Mouse (Mus musculus) stomach, embryonic 14.5 days (tissue): Measurements from ENCODE around the gene Pik3r5. TPM values are rescaled to one million over a fixed set of nuclear protein-coding genes. Genes with fewer than 3 reads are reported as not detected.

Source experiments
- ATAC-seq: fragments of 200-750 bp; cut with Nextera tagmentation; 2 replicates; pipeline ENCODE4 v1.8.0; 2017; ENCODE audit warnings: low read depth, moderate TSS enrichment; ENCODE audit not compliant: insufficient number of reproducible peaks, insufficient read depth, low FRiP score
- H3K27ac ChIP-seq: fragments of 300-500 bp; sonication (generic); 2 replicates; pipeline ENCODE4 v1.5.1; 2014; ENCODE audit warnings: mild to moderate bottlenecking, low read length, moderate library complexity, mixed read lengths
- H3K27me3 ChIP-seq: fragments of 300-500 bp; sonication (generic); 2 replicates; pipeline ENCODE4 v1.6.1; 2014; ENCODE audit warnings: low read length, control low read depth, mixed read lengths; ENCODE audit not compliant: control insufficient read depth, insufficient read depth
- H3K36me3 ChIP-seq: fragments of 300-500 bp; sonication (generic); 2 replicates; pipeline ENCODE4 v1.6.1; 2014; ENCODE audit warnings: mild to moderate bottlenecking, control low read depth, low read length, moderate library complexity, mixed read lengths; ENCODE audit not compliant: control insufficient read depth, insufficient read depth
- H3K4me1 ChIP-seq: fragments of 300-500 bp; sonication (generic); 2 replicates; pipeline ENCODE4 v1.6.1; 2014; ENCODE audit warnings: low read length, control low read depth, mixed read lengths; ENCODE audit not compliant: control insufficient read depth, insufficient read depth
- H3K4me2 ChIP-seq: fragments of 300-500 bp; sonication (generic); replicated peaks from 2 replicates; pipeline ENCODE4 v1.6.1; 2014; ENCODE audit warnings: low read depth, low read length, control low read depth
- H3K4me3 ChIP-seq: fragments of 300-500 bp; sonication (generic); 2 replicates; pipeline ENCODE4 v1.5.1; 2014; ENCODE audit warnings: low read depth, low read length, control low read depth
- H3K9ac ChIP-seq: fragments of 300-500 bp; sonication (generic); replicated peaks from 2 replicates; pipeline ENCODE4 v1.6.1; 2014; ENCODE audit warnings: low read depth, mild to moderate bottlenecking, control low read depth, low read length, moderate library complexity, mixed read lengths
- H3K9me3 ChIP-seq: fragments of 300-500 bp; sonication (generic); 2 replicates; pipeline ENCODE4 v1.6.1; 2016; ENCODE audit warnings: low read depth, low read length, control low read depth; ENCODE audit not compliant: control insufficient read depth
- WGBS: fragments of 180-500 bp; shearing (Covaris S2); extraction: QIAGEN DNeasy Blood & Tissue Kit; methylation state at CpG from one replicate; pipeline ENCODE4 v1.1.7; 2014; 5-methylcytosine and 5-hydroxymethylcytosine counted together
- polyA plus RNA-seq: library from polyadenylated mRNA; unstranded; fragments of >200 nt; fragmentation: Nextera tagmentation; extraction: Ambion mirVana; gene quantifications from 2 replicates; pipeline ENCODE4 v1.2.1, GENCODE M21; 2014

The Pik3r5 gene
- polyA plus RNA-seq, 1 experiment from 2014 or later: 1.3 TPM

- H3K27ac ChIP-seq: no peak overlapping the region
- H3K4me2 ChIP-seq: no peak overlapping the region
- H3K4me1 ChIP-seq: no peaks in the 10 kb centered on the region
- H3K9ac ChIP-seq: no peak overlapping the region
- ATAC-seq: no peak
- H3K36me3 ChIP-seq: no peaks in the 10 kb centered on the region
- no peaks in the 10 kb centered on the region for H3K27me3 ChIP-seq
- 0 out of 2 replicates have a peak, but pooled peaks cover 4% of the 10 kb centered on the region for H3K9me3 ChIP-seq
- no peak overlapping the region for H3K4me3 ChIP-seq
- WGBS: 87% methylated on average over 5 of the region's 5 CpGs
Observed at GRCm38 (mm10) chr11:68519815-68520214, 87.9 kb downstream of the Pik3r5 start.

- no peaks in the 10 kb centered on the region for H3K27me3 ChIP-seq
- H3K9me3 ChIP-seq: 0 out of 2 replicates have a peak, but pooled peaks cover 4% of the 10 kb centered on the region
- no peak for ATAC-seq
- H3K27ac ChIP-seq: no peak overlapping the region
- H3K4me3 ChIP-seq: no peak overlapping the region
- H3K9ac ChIP-seq: no peak overlapping the region
- 75% methylated on average over 2 of the region's 2 CpGs for WGBS
- no peaks in the 10 kb centered on the region for H3K36me3 ChIP-seq
- H3K4me2 ChIP-seq: no peak overlapping the region
- no peaks in the 10 kb centered on the region for H3K4me1 ChIP-seq
Observed at GRCm38 (mm10) chr11:68520439-68520838, 88.5 kb downstream of the Pik3r5 start.

GRCm38 (mm10) chr11:68521352-68521751 is 89.4 kb downstream of the Pik3r5 start:
- Histone ChIP-seq H3K9ac (no peak overlapping the region), H3K27ac (no peak overlapping the region), H3K4me3 (no peak overlapping the region), H3K4me2 (no peak overlapping the region), H3K36me3 (no peaks in the 10 kb centered on the region), H3K27me3 (no peaks in the 10 kb centered on the region), H3K4me1 (no peaks in the 10 kb centered on the region), H3K9me3 (0 out of 2 replicates have a peak, but pooled peaks cover 4% of the 10 kb centered on the region)
- no peak for ATAC-seq
- 78% methylated on average over 5 of the region's 5 CpGs for WGBS

- H3K4me2 ChIP-seq: no peak overlapping the region
- no peak overlapping the region for H3K9ac ChIP-seq
- no peak overlapping the region for H3K4me3 ChIP-seq
- H3K27me3 ChIP-seq: no peaks in the 10 kb centered on the region
- no peak overlapping the region for H3K27ac ChIP-seq
- no peaks in the 10 kb centered on the region for H3K36me3 ChIP-seq
- ATAC-seq: no peak
- no peaks in the 10 kb centered on the region for H3K9me3 ChIP-seq
- 67% methylated on average over 4 of the region's 4 CpGs for WGBS
- no peaks in the 10 kb centered on the region for H3K4me1 ChIP-seq
Observed at GRCm38 (mm10) chr11:68526441-68526840, 94.5 kb downstream of the Pik3r5 start.

GRCm38 (mm10) chr11:68531066-68531806 is 99.3 kb downstream of the Pik3r5 start:
- ATAC-seq: peak; percentile 28; the same call in 1 of the 2 replicates
- WGBS: 22% methylated on average over 16 of the region's 16 CpGs
- no peaks in the 10 kb centered on the region for H3K36me3 ChIP-seq

GRCm38 (mm10) chr11:68531941-68532535 is 100.1 kb downstream of the Pik3r5 start:
- H3K9me3 ChIP-seq: no peaks in the 10 kb centered on the region
- 70% methylated on average over 11 of the region's 11 CpGs for whole genome bisulfite sequencing
- no peak for ATAC-seq

More at GRCm38 (mm10) chr11:68531066-68531806, 99.3 kb downstream of the Pik3r5 start:
- H3K4me2 ChIP-seq: no peak overlapping the region
- H3K27ac ChIP-seq: no peak overlapping the region
- no peaks in the 10 kb centered on the region for H3K9me3 ChIP-seq
- H3K27me3 ChIP-seq: no peaks in the 10 kb centered on the region
- H3K9ac ChIP-seq: 0 out of 2 replicates have a peak overlapping the region, but pooled peaks have one; percentile 7
- no peak overlapping the region for H3K4me3 ChIP-seq
- no peaks in the 10 kb centered on the region for H3K4me1 ChIP-seq

GRCm38 (mm10) chr11:68532773-68533172 is 100.9 kb downstream of the Pik3r5 start:
- Histone ChIP-seq H3K36me3 (no peaks in the 10 kb centered on the region), H3K9ac (no peak overlapping the region), H3K9me3 (no peaks in the 10 kb centered on the region), H3K27ac (no peak overlapping the region), H3K4me1 (no peaks in the 10 kb centered on the region), H3K4me2 (no peak overlapping the region), H3K4me3 (no peak overlapping the region), H3K27me3 (no peaks in the 10 kb centered on the region)
- ATAC-seq: no peak
- WGBS: 72% methylated on average over 5 of the region's 5 CpGs

More at GRCm38 (mm10) chr11:68531941-68532535, 100.1 kb downstream of the Pik3r5 start:
- Histone ChIP-seq H3K27ac (no peak overlapping the region), H3K9ac (no peak overlapping the region), H3K36me3 (no peaks in the 10 kb centered on the region), H3K4me1 (no peaks in the 10 kb centered on the region), H3K4me3 (no peak overlapping the region), H3K27me3 (no peaks in the 10 kb centered on the region), H3K4me2 (no peak overlapping the region)

GRCm38 (mm10) chr11:68533971-68534475 is 102.1 kb downstream of the Pik3r5 start:
- WGBS: 70% methylated on average over 6 of the region's 6 CpGs
- no peak for ATAC-seq

More at GRCm38 (mm10) chr11:68533971-68534475, 102.1 kb downstream of the Pik3r5 start:
- Histone ChIP-seq H3K27ac (no peak overlapping the region), H3K4me1 (no peaks in the 10 kb centered on the region), H3K36me3 (no peaks in the 10 kb centered on the region), H3K9ac (no peak overlapping the region), H3K9me3 (no peaks in the 10 kb centered on the region), H3K4me3 (no peak overlapping the region), H3K27me3 (no peaks in the 10 kb centered on the region), H3K4me2 (no peak overlapping the region)
